Mouse (Mus musculus): ENCODE results near the gene Prkd3. TPM values are rescaled to one million over a fixed set of nuclear protein-coding genes. Genes with fewer than 3 reads are reported as not detected.

Prkd3 gene
- total and polyA plus RNA-seq, 3 experiments = 0.16 TPM; not detected in 2

GRCm38 (mm10) chr17:79031569-79031968 is 11.0 kb upstream of the Prkd3 start:
- Histone ChIP-seq H3K4me3 (ENCODE audit: low read depth, low read length) (no peak overlapping the region), H3K27me3 (ENCODE audit: insufficient read depth, low read length) (no peaks in the 10 kb centered on the region), H3K9me3 (replicated peaks) (no peaks in the 10 kb centered on the region), H3K4me1 (ENCODE audit: insufficient read depth, low read depth, low read length) (no peaks in the 10 kb centered on the region), H3K36me3 (replicated peaks) (no peaks in the 10 kb centered on the region)
- no peak for TF ChIP-seq TAL1 (conservative IDR thresholded peaks at IDR 0.05; ENCODE audit: low read depth, low read length)
- no peak for TF ChIP-seq GATA2 (IDR thresholded peaks at IDR 0.05; ENCODE audit: borderline replicate concordance, low read depth, low read length)
- TF ChIP-seq CTCF (IDR thresholded peaks at IDR 0.05; ENCODE audit: low read depth, low read length) = no peak
- no peak for TF ChIP-seq POLR2AphosphoS5 (IDR thresholded peaks at IDR 0.05; ENCODE audit: insufficient replicate concordance, low read depth, low read length)
- no peak for ATAC-seq (ENCODE audit: extremely low read depth, insufficient number of reproducible peaks, low FRiP score, poor library complexity, severe bottlenecking)
- no peak for DNase-seq (ENCODE audit: low spot score)

GRCm38 (mm10) chr17:79029226-79029625 is 8.6 kb upstream of the Prkd3 start:
- Histone ChIP-seq H3K36me3 (replicated peaks) (no peaks in the 10 kb centered on the region), H3K4me3 (ENCODE audit: low read depth, low read length) (no peak overlapping the region), H3K27me3 (ENCODE audit: insufficient read depth, low read length) (no peaks in the 10 kb centered on the region), H3K9me3 (replicated peaks) (no peaks in the 10 kb centered on the region), H3K4me1 (ENCODE audit: insufficient read depth, low read depth, low read length) (no peaks in the 10 kb centered on the region)
- TF ChIP-seq POLR2AphosphoS5 (IDR thresholded peaks at IDR 0.05; ENCODE audit: insufficient replicate concordance, low read depth, low read length) (no peak), GATA2 (IDR thresholded peaks at IDR 0.05; ENCODE audit: borderline replicate concordance, low read depth, low read length) (no peak), TAL1 (conservative IDR thresholded peaks at IDR 0.05; ENCODE audit: low read depth, low read length) (no peak), CTCF (IDR thresholded peaks at IDR 0.05; ENCODE audit: low read depth, low read length) (no peak), GATA1 (IDR thresholded peaks at IDR 0.05; ENCODE audit: borderline replicate concordance, low read length) (no peak)
- ATAC-seq (ENCODE audit: extremely low read depth, insufficient number of reproducible peaks, low FRiP score, poor library complexity, severe bottlenecking) (no peak), DNase-seq (ENCODE audit: low spot score) (no peak)

DNA sequence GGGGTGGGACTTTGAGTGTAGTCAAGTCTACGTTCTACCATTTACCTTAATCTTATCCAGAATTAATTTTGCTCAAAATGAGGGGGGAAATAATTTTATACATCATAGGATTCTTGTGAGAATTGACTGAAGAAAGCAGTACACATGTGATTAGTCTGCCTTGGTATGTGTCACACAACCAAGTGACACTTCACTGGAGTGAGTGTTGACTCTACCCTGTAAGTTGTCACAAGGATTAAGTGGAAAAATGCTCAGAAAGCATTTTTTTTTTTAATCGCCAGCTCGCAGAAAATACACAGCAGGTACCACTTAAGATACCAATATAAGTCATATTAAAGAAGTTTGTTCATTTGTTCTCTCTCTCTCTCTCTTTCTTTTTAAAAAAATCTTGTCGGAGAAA is 3.9 kb upstream of the Prkd3 start:
- H3K4me3 ChIP-seq (ENCODE audit: low read depth, low read length) = no peak overlapping the region
- no peak for TF ChIP-seq GATA2 (IDR thresholded peaks at IDR 0.05; ENCODE audit: borderline replicate concordance, low read depth, low read length)
- no peak for TF ChIP-seq GATA1 (IDR thresholded peaks at IDR 0.05; ENCODE audit: borderline replicate concordance, low read length)
- no peak for TF ChIP-seq CTCF (IDR thresholded peaks at IDR 0.05; ENCODE audit: low read depth, low read length)
- TF ChIP-seq POLR2AphosphoS5 (IDR thresholded peaks at IDR 0.05; ENCODE audit: insufficient replicate concordance, low read depth, low read length) = no peak
- H3K36me3 ChIP-seq (replicated peaks) = no peaks in the 10 kb centered on the region
- H3K4me1 ChIP-seq (ENCODE audit: insufficient read depth, low read depth, low read length) = no peaks in the 10 kb centered on the region
- peaks cover 10% of the 10 kb centered on the region for H3K9me3 ChIP-seq (replicated peaks)
- ATAC-seq (ENCODE audit: extremely low read depth, insufficient number of reproducible peaks, low FRiP score, poor library complexity, severe bottlenecking) (no peak), DNase-seq (ENCODE audit: low spot score) (no peak)
- H3K27me3 ChIP-seq (ENCODE audit: insufficient read depth, low read length) = no peaks in the 10 kb centered on the region

DNA sequence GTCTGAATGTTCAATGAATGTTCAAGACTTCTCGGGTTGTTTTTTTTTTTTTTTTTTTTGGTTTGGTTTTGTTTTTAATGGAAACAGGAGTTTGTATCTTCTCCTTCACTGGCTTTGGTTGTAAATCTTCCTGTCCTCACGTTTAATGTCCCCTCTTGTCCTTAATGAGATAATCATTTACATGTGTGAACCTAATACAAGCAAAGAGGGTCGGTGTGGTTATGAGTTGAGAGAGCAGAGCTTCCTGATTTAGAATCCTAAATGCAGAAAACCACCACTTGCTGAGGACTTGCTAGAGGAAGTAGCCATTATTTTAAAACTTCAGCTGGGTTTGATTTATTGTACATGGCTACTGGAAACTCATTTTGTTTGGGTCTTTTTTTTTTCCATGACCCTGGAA is 2.1 kb upstream of the Prkd3 start:
- H3K4me3 ChIP-seq (ENCODE audit: low read depth, low read length) = no peak overlapping the region
- H3K9me3 ChIP-seq (replicated peaks) = peaks cover 10% of the 10 kb centered on the region
- DNase-seq (ENCODE audit: low spot score) = no peak
- no peaks in the 10 kb centered on the region for H3K4me1 ChIP-seq (ENCODE audit: insufficient read depth, low read depth, low read length)
- H3K27me3 ChIP-seq (ENCODE audit: insufficient read depth, low read length) = no peaks in the 10 kb centered on the region
- no peak for ATAC-seq (ENCODE audit: extremely low read depth, insufficient number of reproducible peaks, low FRiP score, poor library complexity, severe bottlenecking)
- no peak for TF ChIP-seq GATA1 (IDR thresholded peaks at IDR 0.05; ENCODE audit: borderline replicate concordance, low read length)
- no peak for TF ChIP-seq GATA2 (IDR thresholded peaks at IDR 0.05; ENCODE audit: borderline replicate concordance, low read depth, low read length)
- no peak for TF ChIP-seq CTCF (IDR thresholded peaks at IDR 0.05; ENCODE audit: low read depth, low read length)
- TF ChIP-seq TAL1 (conservative IDR thresholded peaks at IDR 0.05; ENCODE audit: low read depth, low read length) = no peak
- no peak for TF ChIP-seq POLR2AphosphoS5 (IDR thresholded peaks at IDR 0.05; ENCODE audit: insufficient replicate concordance, low read depth, low read length)
- H3K36me3 ChIP-seq (replicated peaks) = no peaks in the 10 kb centered on the region

GRCm38 (mm10) chr17:79020984-79021335 is 344 bp upstream of the Prkd3 start:
- Histone ChIP-seq H3K36me3 (replicated peaks) (no peaks in the 10 kb centered on the region), H3K4me1 (ENCODE audit: insufficient read depth, low read depth, low read length) (no peaks in the 10 kb centered on the region), H3K27me3 (ENCODE audit: insufficient read depth, low read length) (no peaks in the 10 kb centered on the region), H3K4me3 (ENCODE audit: low read depth, low read length) (no peak overlapping the region), H3K9me3 (replicated peaks) (peaks cover 10% of the 10 kb centered on the region)
- ATAC-seq (ENCODE audit: extremely low read depth, insufficient number of reproducible peaks, low FRiP score, poor library complexity, severe bottlenecking) (no peak), DNase-seq (ENCODE audit: low spot score) (no peak)
- TF ChIP-seq CTCF (IDR thresholded peaks at IDR 0.05; ENCODE audit: low read depth, low read length) (no peak), TAL1 (conservative IDR thresholded peaks at IDR 0.05; ENCODE audit: low read depth, low read length) (no peak), GATA2 (IDR thresholded peaks at IDR 0.05; ENCODE audit: borderline replicate concordance, low read depth, low read length) (no peak), GATA1 (IDR thresholded peaks at IDR 0.05; ENCODE audit: borderline replicate concordance, low read length) (no peak), POLR2AphosphoS5 (IDR thresholded peaks at IDR 0.05; ENCODE audit: insufficient replicate concordance, low read depth, low read length) (no peak)

GRCm38 (mm10) chr17:79019726-79020207 is 849 bp downstream of the Prkd3 start:
- no peaks in the 10 kb centered on the region for H3K4me1 ChIP-seq (ENCODE audit: insufficient read depth, low read depth, low read length)
- ATAC-seq (ENCODE audit: extremely low read depth, insufficient number of reproducible peaks, low FRiP score, poor library complexity, severe bottlenecking) (no peak), DNase-seq (ENCODE audit: low spot score) (no peak)
- peaks cover 10% of the 10 kb centered on the region for H3K9me3 ChIP-seq (replicated peaks)
- H3K27me3 ChIP-seq (ENCODE audit: insufficient read depth, low read length) = no peaks in the 10 kb centered on the region
- H3K4me3 ChIP-seq (ENCODE audit: low read depth, low read length) = no peak overlapping the region
- TF ChIP-seq CTCF (IDR thresholded peaks at IDR 0.05; ENCODE audit: low read depth, low read length) (no peak), GATA2 (IDR thresholded peaks at IDR 0.05; ENCODE audit: borderline replicate concordance, low read depth, low read length) (no peak)
- H3K36me3 ChIP-seq (replicated peaks) = no peaks in the 10 kb centered on the region

DNA sequence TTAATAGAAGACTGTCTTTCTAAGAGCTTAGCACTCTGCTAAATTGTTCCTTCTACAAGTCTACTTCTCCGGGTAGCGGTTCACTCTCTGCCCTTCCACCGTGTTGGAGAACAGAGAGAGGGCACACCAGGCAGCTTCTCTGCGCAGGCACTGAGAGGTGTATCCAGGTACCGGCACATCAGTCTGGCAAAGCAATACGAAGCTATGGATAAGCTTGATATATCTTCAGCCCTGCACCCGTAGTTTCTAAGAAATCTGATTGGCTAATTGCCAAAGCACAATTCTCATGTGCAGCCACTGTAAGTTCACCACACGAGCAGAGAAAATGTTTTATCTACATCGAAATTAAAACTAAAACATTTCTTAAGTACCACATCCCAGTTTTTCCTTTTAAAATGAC is 2.2 kb downstream of the Prkd3 start:
- TF ChIP-seq CTCF (IDR thresholded peaks at IDR 0.05; ENCODE audit: low read depth, low read length) (no peak), GATA1 (IDR thresholded peaks at IDR 0.05; ENCODE audit: borderline replicate concordance, low read length) (no peak), POLR2AphosphoS5 (IDR thresholded peaks at IDR 0.05; ENCODE audit: insufficient replicate concordance, low read depth, low read length) (no peak), GATA2 (IDR thresholded peaks at IDR 0.05; ENCODE audit: borderline replicate concordance, low read depth, low read length) (no peak), TAL1 (conservative IDR thresholded peaks at IDR 0.05; ENCODE audit: low read depth, low read length) (no peak)
- H3K4me1 ChIP-seq (ENCODE audit: insufficient read depth, low read depth, low read length) = no peaks in the 10 kb centered on the region
- no peaks in the 10 kb centered on the region for H3K36me3 ChIP-seq (replicated peaks)
- H3K9me3 ChIP-seq (replicated peaks) = peaks cover 10% of the 10 kb centered on the region
- H3K27me3 ChIP-seq (ENCODE audit: insufficient read depth, low read length) = no peaks in the 10 kb centered on the region
- ATAC-seq (ENCODE audit: extremely low read depth, insufficient number of reproducible peaks, low FRiP score, poor library complexity, severe bottlenecking) = no peak
- no peak overlapping the region for H3K4me3 ChIP-seq (ENCODE audit: low read depth, low read length)
- no peak for DNase-seq (ENCODE audit: low spot score)
